Mouse (Mus musculus): ENCODE results near the gene Cntnap5a. TPM values are rescaled to one million over a fixed set of nuclear protein-coding genes. Genes with fewer than 3 reads are reported as not detected.
"Not testable (repeated sequence)": the region's sequence is repeated elsewhere in the genome, so short reads cannot be mapped to it uniquely, and the experiment has no call there.

Cntnap5a gene
- total RNA-seq, 2 experiments from 2014 or later, result not detected

DNA sequence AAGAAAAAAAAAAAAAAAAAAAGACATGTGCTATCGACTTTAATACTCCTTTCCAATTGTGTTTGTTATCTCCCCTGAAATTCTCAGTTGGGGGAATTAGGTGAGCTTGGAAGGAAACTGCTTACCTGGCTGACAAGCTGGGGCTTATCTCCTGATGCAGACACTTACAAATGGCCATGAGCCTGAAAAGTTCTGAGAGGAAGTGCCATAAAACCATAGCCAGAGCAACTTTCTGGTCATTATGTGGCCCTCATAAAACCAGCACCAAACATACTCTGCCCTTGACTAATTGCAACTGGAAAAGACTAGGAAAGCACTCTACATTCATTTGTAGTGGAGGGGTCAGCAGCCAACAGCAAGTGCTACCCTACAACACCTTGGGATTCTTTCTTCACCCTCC lies 359.5 kb downstream of the Cntnap5a start:
- DNase-seq, result no peak

DNA sequence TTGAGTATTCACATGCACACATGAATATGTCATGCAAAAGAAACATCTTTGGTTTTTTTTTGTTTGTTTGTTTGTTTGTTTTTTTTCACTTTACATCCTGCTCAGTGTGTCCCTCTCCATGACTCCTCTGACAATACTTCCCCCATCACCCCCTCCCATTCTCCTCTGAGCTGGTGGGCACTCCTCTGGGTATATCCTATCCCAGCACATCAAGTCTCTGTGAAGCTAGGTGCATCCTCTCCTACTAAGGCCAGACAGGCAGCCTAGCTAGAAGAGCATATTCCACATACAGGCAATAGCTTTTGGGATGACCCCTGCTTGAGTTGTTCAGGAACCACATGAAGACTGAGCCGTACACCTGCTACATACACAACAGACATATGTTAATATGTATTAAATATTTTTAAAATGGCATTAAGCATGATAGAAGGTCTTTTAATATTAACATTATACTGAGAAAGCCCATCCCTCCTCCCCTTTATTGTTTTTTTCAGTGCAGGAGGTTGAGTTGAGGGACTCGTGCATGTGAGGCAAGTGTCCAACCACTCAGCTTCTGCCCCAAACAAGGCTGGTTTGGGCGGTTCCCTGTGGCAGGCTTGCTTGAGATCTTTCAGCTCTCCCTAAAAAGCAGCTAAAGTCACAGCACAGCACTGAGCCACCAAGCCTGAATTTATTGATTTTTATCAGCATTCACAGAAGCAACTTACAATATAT lies 422.6 kb downstream of the Cntnap5a start:
- DNase-seq, result no peak

DNA sequence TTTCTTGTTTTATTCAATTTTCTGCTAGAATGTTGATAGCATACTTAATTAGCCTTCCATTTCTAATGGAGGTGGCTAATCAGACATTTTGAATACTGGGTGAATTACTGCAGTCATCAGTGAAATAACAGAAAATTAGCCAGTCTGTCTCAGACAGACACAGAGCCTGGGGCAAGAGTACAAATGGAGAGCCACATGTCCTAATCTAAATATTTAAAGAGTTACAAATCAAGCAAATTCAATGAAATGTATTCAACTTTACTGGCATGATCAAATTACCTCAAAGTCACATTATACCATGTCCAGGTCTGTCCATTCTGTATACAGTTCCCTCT lies 423.1 kb downstream of the Cntnap5a start:
- no peak for DNase-seq

DNA sequence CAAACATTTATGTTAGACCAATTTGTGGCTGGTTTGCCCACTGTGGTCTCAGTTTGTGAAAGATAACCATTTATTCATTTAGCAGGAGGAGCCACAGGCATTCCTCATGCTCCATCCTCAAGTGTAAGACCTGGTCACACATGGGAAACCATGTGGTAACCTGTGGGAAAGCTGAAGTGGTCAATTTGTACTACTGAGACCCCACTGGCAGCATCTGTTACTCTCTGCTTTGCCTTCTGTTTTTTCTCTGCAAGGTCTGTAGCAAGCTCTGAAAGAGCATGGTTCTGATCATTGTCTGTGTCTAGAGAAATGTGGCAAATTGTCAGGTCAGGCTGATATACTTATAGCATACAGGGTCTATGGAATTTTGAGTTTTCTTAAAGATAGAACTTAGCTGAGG lies 423.8 kb downstream of the Cntnap5a start:
- no peak for DNase-seq

DNA sequence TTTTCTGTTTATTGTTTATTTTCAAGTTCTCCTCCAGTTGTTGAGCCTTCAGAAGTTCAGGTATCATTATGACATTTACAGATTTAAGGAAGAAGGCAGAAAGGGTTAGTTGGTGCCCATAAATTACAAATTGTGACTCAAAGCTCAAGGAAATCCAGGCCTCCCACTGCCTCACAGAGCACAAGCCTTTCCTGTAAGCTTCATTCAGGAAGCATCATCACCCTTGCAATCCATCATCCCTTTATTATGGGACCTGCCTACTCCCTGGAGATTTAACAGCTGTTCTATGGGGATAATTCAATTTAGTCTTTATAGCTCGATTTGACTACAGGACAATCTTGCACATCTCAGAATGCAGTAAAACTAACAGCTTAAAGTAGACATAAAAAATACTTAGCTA lies 441.2 kb downstream of the Cntnap5a start:
- DNase-seq, result no peak

DNA sequence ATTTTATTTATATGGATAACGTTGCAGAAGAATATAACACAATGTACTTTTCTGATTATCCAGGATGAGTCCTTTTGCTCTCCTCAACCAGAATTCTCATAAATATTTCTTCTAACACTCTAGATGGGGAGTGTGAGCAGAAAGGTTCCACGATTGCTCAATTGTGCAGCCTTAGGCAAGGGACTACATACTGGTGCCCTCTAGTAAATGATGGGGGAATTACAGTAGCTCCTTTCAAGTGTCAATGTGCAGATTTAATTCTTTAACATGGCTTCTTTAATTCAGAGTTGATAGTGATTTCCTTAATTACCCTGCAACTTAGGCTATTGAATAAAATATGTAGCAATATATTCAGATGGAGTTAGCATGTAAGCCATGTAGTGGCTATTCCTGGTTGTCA lies 442.5 kb downstream of the Cntnap5a start:
- no peak for DNase-seq

DNA sequence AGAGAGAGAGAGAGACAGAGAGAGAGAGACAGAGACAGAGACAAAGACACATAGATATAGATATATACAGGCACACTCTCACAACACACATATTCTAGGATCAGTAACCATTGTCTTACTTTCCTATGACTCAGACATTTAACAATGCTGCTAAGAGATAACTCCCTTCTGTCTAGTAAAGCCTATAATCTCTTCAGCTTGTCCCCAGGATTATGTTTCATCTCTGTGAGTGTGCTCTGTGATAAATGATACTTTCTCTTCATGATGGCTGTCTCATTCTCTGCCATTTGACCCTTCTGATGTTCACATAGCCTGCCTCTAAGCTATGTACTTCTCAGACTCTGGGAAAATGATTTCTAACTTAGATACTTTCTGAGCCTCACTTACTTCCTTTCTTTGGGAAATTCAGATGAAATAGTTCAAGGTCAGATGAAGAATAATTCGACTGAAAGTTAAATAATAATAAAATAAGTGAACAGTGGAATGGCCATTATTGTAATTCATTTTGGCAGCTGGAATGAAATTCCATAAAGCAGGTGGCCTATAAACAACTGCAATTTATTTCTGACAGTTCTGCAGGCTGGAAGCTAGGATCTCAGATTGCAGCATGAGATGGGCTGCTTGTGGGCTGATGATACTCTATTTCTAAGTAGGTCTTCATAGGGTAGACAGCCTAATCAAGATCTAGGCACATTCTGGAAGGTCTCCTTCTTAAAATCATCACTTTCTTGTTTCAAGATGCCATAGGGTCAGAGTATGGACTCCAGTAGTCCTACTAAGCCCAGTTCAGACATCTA lies 444.1 kb downstream of the Cntnap5a start:
- DNase-seq, result no peak

DNA sequence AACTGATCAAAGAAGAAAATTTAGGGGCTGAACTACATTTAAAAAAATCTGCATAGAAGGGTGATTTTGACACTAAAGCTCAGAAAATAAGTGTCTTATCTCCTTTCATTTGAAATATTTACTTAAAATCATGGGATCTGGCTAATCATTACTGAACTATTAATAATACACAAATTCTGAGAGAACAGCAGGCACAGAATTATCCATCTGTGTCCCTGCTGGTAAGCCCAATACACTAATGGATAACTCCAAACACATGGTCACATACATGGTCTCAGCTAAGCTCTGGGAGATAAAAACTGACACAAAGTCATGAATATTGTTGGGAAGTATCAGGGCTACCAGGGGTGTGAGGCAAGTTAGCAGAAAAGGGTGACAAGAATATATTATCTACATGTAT lies 447.9 kb downstream of the Cntnap5a start:
- DNase-seq, result no peak

DNA sequence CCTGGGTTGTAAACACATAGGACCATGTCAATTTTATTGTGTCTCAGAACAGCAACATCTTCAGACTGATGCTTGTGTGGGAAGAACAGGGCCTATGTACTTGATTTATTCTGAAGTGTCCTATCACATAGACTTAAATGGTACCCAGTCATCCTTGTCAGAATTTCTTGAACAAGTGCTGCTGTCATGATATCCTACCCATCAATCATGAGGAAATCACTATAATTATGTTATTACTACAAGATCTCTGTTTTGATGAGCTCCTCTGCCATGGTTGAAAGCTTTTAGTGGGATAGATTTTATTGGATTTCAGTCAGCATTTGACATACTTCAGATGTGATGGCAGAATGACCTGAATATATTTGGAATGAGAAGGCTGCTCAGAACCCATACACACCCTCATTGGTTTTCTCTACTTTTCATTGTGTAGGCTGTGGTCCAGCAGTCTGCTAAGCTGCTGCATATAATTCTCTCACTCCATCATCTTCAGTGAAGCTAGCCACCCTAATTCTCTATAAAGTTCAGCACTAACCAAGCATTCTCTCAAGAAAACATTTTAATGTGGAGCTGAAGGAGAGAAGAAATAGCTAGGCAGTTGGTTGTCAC lies 465.3 kb downstream of the Cntnap5a start:
- DNase-seq, result no peak

DNA sequence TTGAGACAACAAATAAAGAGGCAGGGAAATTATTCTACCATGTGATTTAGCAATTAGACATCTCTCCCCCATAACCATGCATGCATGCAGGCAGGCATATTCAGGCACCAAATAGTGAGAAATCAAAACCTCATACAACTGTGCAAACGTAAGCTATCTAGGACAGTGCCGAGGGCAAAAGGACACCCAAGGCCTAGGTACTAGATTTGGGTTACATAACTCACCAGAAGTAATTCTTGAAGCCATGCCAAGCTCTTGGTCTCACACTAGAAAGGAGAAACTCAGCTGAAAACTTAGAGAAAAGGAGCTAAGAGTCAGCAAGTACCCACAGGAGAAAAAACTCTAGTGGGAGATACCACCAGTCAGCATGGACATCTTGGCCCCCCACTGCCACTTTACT lies 499.9 kb downstream of the Cntnap5a start:
- no peak for DNase-seq

DNA sequence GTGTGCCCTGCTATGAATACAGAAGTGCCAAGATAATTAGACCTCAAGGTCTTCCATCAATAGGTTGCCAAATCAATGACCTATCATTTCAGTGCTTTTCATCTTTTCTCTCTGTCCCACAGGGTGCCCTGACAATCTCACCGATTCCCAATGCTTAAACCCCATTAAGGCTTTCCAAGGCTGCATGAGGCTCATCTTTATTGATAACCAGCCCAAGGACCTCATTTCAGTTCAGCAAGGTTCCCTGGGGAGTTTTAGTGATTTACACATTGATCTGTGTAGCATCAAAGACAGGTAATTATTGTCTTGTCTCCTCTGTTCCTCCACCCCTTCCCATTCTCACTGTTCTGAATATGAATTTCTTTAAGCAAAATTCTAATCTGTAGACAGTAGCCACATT lies 503.6 kb downstream of the Cntnap5a start:
- DNase-seq, result not testable (repeated sequence)

DNA sequence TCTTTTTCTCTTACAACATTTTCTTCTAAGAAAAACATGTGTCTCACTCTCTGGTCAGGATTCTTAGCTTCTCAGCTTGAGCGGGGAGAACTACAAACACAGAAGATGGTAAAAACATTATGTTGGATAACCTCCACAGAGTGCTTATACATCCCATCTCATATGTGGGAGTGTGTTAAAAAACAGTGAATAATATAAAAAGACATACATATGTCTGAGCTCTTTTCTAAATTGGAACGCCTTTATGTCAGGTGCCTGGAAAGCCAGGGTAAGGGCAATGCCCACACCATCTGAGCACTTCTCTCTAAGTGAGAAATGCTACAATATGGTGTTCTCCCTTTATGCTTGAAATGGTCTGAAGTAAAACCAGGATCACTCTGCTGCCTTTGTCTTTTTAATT lies 507.7 kb downstream of the Cntnap5a start:
- no peak for DNase-seq

DNA sequence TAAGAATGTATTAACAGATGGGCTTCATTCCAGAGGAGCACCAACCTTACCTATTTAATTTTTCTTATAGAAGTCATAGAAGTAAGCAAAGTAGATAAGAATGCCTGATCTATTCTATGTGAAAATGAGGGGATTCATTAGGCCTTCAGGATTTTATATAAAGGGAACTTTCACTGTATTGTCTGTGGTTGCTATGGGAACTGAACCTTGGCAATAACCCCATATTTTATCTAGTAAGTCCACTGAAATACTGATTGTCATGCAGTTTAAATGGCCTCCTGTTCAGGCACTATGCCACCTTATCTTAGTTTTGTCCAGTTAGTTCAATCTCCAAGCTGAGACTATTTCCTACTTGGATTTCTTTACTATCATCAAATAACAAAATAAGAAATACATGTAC lies 532.3 kb downstream of the Cntnap5a start:
- no peak for DNase-seq

DNA sequence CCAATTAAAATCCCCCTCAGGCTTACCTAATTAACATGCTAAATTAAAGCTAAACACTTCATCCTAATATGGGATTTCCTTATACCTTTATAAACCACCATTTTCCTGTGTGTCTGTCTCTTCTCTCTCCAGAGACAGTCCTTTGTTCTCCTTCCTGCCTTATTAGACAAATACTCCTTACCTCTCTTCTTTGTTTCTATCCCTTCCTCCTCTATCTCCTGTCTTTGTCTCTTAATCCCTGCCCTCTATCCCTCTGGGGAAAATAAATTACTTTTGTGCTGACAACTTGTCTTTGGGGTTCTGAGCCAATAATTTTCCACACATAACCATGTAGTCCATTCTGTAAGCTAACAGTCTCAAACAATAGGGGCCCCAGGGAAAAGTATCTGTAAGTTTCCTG lies 556.0 kb downstream of the Cntnap5a start:
- no peak for DNase-seq

DNA sequence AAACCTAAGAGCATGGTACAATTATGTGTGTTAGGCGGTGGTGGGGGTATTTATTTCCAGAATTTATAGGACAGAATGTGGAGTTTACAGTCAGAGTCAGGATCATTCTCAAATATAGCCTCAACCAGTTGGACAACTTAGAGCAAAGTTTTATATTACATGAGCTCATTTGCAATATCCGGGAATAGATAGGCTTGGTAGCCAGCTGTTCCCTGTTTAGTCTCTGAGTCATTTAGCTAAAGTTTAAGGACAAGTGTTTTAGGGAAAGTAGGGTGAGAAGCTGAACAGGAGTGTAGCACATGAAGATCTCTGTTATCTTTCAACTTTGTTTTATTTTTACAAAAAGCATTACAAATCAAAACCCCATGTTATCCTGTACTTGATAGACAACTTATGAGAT lies 559.3 kb downstream of the Cntnap5a start:
- no peak for DNase-seq

DNA sequence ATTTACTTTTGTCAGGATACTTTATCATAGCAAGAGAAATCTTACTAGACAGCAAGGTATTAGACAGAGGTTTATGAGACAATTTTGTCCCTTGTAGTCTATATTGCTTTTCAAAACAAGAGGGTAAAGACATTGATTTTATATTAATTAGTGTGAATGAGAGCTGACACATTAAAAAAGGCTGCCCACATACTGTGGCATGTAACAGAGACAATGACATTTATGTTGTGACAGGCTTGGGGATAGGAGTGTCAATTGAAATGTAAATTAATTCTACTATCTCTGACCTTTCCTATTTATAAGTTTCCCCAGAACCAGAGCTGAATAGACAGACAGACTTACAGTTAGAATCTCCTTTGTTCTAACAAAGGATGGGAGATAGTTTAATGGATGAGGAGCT lies 596.6 kb downstream of the Cntnap5a start:
- DNase-seq, result no peak

DNA sequence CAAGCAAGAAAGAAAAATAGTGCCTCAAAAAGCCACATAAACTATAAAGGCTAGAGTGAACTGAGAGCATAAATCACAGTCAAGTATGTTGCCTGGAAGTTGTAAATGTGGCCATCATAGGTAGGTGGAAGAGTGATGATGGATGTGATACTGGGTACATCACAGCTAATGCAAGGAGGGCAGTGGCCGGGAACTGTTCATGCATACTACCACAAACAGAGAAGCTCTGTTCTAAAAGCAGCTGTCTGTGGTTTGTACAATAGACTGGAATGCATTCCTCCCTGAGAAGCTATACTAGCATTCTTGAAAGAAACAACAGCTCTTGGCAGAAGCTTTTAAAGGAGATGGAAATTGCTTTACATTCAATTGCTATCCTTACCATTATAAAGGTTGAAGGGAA lies 599.4 kb downstream of the Cntnap5a start:
- no peak for DNase-seq

DNA sequence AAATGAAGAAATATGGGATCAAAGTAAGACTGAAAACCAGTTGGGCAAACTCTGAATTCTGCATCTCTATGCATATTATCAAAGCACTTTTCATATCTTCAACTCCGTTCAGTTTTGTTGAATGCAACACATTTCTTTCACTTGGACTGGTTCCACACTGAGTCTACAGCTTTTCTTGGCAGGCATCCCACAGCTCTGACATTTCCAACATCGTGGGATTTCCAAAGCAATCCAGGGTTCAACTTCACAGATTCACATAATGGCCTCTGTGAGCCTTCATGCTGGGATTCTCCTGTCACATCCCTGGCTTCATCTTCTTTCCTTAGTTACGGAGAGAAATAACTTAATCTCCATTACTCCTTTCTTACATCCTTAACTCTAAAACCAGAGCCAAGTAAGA lies 622.0 kb downstream of the Cntnap5a start:
- DNase-seq, result no peak

DNA sequence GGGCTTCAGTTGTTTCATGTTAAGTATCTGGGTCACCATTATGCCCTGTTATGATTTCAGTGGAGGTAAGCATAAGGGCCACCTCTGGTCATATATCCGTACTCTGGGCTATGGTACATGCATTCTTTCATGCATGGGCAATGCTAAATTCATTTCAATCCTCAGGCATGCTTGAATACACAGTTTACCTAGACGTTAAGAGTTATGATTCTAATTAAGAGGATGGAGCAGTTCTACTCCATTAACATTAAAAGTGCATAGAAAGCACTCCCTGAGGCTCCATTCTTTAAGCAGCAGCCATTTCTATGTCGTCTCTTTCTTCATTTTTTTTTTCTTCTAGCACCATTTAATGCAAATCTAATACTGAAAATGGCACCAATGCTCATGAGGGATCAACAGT lies 627.0 kb downstream of the Cntnap5a start:
- DNase-seq, result no peak

DNA sequence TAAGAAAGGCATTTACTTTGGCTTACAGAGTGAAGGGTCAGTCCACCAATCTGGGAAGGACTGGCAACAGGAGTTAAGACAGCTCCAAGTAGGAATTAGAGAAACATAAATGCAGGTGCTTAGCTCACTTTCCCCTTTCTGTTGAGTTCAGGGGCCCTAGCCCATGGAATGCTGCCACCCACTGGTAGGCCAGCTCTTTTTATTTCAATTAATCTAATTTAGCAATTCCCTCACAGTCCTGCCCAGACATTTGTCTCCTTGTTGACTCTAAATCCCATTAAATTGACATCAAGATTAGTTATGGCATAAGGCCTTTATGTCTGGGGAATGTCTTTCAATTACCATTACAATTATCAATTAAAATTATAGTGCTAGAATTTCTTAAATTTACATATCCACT lies 628.7 kb downstream of the Cntnap5a start:
- DNase-seq, result no peak

DNA sequence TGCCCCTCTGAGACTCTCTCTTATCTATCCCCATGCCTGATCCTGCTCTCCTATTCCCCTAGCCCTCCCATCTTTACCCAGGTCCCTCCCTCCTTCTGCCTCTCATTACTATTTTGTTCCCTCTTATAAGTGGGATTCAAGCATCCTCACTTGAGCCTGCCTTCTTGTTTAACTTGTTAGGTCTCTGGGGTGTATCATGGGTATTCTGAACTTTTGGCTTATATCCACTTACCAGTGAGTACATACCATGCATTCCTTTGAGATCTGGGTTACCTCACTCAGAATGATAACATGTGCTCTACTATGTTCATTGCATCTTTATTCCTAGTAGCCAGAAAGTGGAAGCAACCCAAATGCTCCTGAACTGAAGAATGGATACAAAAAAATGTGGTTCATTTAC lies 639.9 kb downstream of the Cntnap5a start:
- DNase-seq, result no peak

DNA sequence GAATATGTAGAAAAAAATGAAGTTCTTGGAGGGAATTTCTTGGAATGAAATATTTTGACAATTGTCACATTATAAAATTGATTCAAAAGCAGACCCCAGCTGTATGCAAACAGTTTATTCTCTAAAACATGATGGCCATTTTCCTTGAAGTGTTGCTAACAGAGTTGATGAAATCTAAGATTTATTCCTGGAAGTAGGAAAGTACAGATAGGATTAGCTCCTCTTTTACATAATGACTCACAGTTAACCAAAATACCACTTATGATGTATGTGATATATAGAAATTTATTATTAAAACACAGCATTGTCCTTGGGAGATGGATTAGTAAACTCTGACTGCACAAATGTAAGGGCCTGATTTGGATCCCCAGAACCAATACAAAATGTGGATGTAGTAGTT lies 669.1 kb downstream of the Cntnap5a start:
- DNase-seq, result no peak

DNA sequence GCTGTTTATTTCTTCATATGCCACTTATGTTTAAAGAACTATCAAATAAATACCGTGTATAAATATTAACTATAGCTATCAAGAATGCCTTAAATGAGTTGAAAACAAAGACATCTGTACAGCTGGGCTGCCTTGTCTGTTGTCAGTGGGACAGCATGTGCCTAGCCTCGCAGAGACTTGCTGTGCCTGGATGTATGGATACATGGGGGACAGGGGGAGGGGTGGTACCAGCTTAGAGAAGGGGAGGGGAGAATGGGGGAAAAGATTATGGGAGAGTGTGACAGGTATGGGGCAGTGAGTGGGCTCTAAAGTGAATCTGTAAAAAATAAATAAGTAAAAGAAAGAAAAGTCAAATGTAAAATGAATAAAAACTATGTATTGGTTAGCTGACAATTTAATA lies 681.0 kb downstream of the Cntnap5a start:
- no peak for DNase-seq

DNA sequence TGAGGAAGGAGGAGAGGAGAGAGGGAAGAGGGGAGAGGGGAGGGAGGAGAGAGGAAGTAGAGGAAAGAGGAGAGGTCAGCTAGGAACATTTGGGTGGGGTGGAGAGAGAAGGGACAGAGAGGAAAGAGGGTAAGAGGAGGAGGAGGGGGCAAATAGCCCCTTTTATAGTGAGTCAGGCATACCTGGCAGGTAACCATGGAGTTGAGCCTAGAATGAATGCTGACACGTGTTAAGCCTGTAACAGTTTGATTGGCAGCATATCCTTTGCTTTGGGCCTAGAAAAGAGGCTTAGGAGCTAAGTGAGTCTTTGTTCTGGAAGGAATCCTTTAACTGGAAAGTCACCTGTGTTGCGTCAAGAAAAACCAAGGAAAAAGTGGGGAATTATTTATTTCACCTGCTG lies 681.6 kb downstream of the Cntnap5a start:
- no peak for DNase-seq

All from gastrocnemius, postnatal 25 days (tissue).